Comparison of ENCODE assay signal across 29 mouse cellular contexts in the genomic region with DNA sequence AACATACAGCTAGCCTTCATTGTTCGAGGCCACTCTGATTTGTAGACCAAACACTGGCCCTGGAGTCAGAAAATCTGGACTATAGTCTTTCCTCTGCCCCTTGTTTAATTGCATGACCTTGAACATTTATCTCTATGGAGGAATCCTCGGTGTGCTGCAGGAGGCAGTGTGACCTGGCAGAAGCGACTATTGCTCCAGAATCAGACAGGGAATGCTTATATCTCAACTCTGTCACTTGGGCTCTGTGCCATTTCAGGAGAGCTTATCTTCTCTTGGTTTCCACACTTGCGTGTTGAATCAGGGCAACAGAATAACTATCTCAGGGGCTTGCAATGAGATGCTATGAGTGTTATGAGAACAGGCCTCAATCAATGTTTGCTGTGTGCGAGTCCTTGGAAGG. TPM values are rescaled to one million over a fixed set of nuclear protein-coding genes. Genes with fewer than 3 reads are reported as not detected.
A peak's percentile ranks its signal among the peaks of the same experiment; 100 is the strongest.
DNase-seq lines count a peak whose midpoint lies in the region; ATAC-seq and TF ChIP-seq lines count a peak whose summit lies in the region.
"Had no signal": no experiment of that assay in that cellular context is flagged by ENCODE, and none has a peak within 500 bp of the region (broad histone marks: within the 10 kb centered on the region; RNA-seq: fewer than 3 reads in every experiment).

No protein-coding gene starts in this region.

- peak overlapping the region; percentile 52; the same call in 1 of the 2 replicates for H3K27ac ChIP-seq in heart, embryonic 12.5 days (ENCODE audit: poor library complexity, severe bottlenecking)
- H3K27ac ChIP-seq in heart, adult 2 months, result no peak overlapping the region
- peak overlapping the region; percentile 54 for H3K27ac ChIP-seq in heart, embryonic 15.5 days
- H3K27ac ChIP-seq in heart, embryonic 11.5 days (ENCODE audit: low read depth, low read length), result no peak overlapping the region; the same call in 1 of the 2 replicates
- 0 out of 2 replicates have a peak overlapping the region, but pooled peaks have one; percentile 32 for H3K27ac ChIP-seq in kidney, embryonic 15.5 days
- H3K27ac ChIP-seq: forebrain, embryonic 10.5 days; forebrain, embryonic 13.5 days; hindbrain, embryonic 10.5 days; hindbrain, embryonic 13.5 days; intestine, embryonic 15.5 days had no signal

- no peaks in the 10 kb centered on the region for H3K79me2 ChIP-seq in heart, adult 2 months (replicated peaks; ENCODE audit: control insufficient read depth, insufficient read depth, low read length)

- intact Hi-C loops in heart, adult 2 months (cut with DNase I), result no loop called here

- no peak for TF ChIP-seq CTCF in heart, adult 2 months (IDR thresholded peaks at IDR 0.05)

- peaks cover 18% of the 10 kb centered on the region for H3K4me1 ChIP-seq in heart, embryonic 12.5 days (replicated peaks)
- no peaks in the 10 kb centered on the region for H3K4me1 ChIP-seq in heart, adult 2 months (ENCODE audit: control insufficient read depth, insufficient read depth, low read length)
- peaks cover 1% of the 10 kb centered on the region; the same call in 1 of the 2 replicates for H3K4me1 ChIP-seq in heart, embryonic 15.5 days (replicated peaks)
- no peaks in the 10 kb centered on the region for H3K4me1 ChIP-seq in heart, embryonic 11.5 days (ENCODE audit: control insufficient read depth, insufficient read depth, low read length)
- H3K4me1 ChIP-seq in kidney, embryonic 15.5 days, result 0 out of 2 replicates have a peak, but pooled peaks cover 3% of the 10 kb centered on the region
- H3K4me1 ChIP-seq: forebrain, embryonic 10.5 days; forebrain, embryonic 13.5 days; hindbrain, embryonic 10.5 days; hindbrain, embryonic 13.5 days; intestine, embryonic 15.5 days had no signal

- no peaks in the 10 kb centered on the region for H3K9me3 ChIP-seq in heart, embryonic 12.5 days (replicated peaks)
- no peaks in the 10 kb centered on the region for H3K9me3 ChIP-seq in heart, embryonic 15.5 days (replicated peaks)
- no peaks in the 10 kb centered on the region for H3K9me3 ChIP-seq in heart, embryonic 11.5 days (replicated peaks; ENCODE audit: control insufficient read depth, low read length)
- no peaks in the 10 kb centered on the region for H3K9me3 ChIP-seq in kidney, embryonic 15.5 days (replicated peaks)
- H3K9me3 ChIP-seq: forebrain, embryonic 10.5 days; forebrain, embryonic 13.5 days; G1E; hindbrain, embryonic 10.5 days; hindbrain, embryonic 13.5 days; intestine, embryonic 15.5 days had no signal

- DNase-seq in heart, adult 2 months, result no peak
- DNase-seq in kidney, postnatal 14 days, result no peak
- DNase-seq: adrenal gland, postnatal 10 days; B cell, adult 2 months; cerebellum, adult 18-20 months; cerebellum, adult 9-10 months; cerebellum, postnatal 14 days; gastrocnemius, postnatal 10 days; gastrocnemius, postnatal 36 days; heart, postnatal 14 days; kidney, adult 11 months had no signal

- no peak overlapping the region for H3K9ac ChIP-seq in heart, embryonic 12.5 days
- no peak overlapping the region for H3K9ac ChIP-seq in heart, adult 2 months (ENCODE audit: low read depth, low read length)
- H3K9ac ChIP-seq in heart, embryonic 15.5 days, result no peak overlapping the region
- H3K9ac ChIP-seq in heart, embryonic 11.5 days (ENCODE audit: low read depth, low read length), result no peak overlapping the region
- H3K9ac ChIP-seq in kidney, embryonic 15.5 days, result no peak overlapping the region
- H3K9ac ChIP-seq: forebrain, embryonic 13.5 days; hindbrain, embryonic 13.5 days; intestine, embryonic 15.5 days had no signal

- TF ChIP-seq EP300 in heart, adult 2 months (IDR thresholded peaks at IDR 0.05; ENCODE audit: insufficient read depth, low read depth, low read length), result no peak

- no peaks in the 10 kb centered on the region for H3K27me3 ChIP-seq in heart, embryonic 12.5 days (replicated peaks)
- H3K27me3 ChIP-seq in heart, adult 2 months (ENCODE audit: control insufficient read depth, insufficient read depth, low read length), result no peaks in the 10 kb centered on the region
- no peaks in the 10 kb centered on the region for H3K27me3 ChIP-seq in heart, embryonic 15.5 days
- no peaks in the 10 kb centered on the region for H3K27me3 ChIP-seq in heart, embryonic 11.5 days (ENCODE audit: control insufficient read depth, insufficient read depth, low read length)
- no peaks in the 10 kb centered on the region for H3K27me3 ChIP-seq in kidney, embryonic 15.5 days
- H3K27me3 ChIP-seq: CH12.LX; forebrain, embryonic 13.5 days; hindbrain, embryonic 13.5 days; intestine, embryonic 15.5 days had no signal

- no peak for TF ChIP-seq POLR2A in heart, adult 2 months (IDR thresholded peaks at IDR 0.05; ENCODE audit: insufficient read depth, low read depth, low read length)

- 37% methylated on average over 5 of the region's 5 CpGs for WGBS in heart, embryonic 12.5 days
- WGBS in heart, adult 2 months, result 64% methylated on average over 5 of the region's 5 CpGs
- 38% methylated on average over 5 of the region's 5 CpGs for whole genome bisulfite sequencing in heart, embryonic 15.5 days
- WGBS in heart, embryonic 11.5 days (ENCODE audit: insufficient replicate concordance), result 39% methylated on average over 5 of the region's 5 CpGs
- WGBS in kidney, embryonic 15.5 days, result 77% methylated on average over 5 of the region's 5 CpGs

- no peak for ATAC-seq in heart, embryonic 12.5 days (ENCODE audit: insufficient number of reproducible peaks, low FRiP score)
- ATAC-seq in heart, embryonic 15.5 days (replicated peaks; ENCODE audit: insufficient number of reproducible peaks, insufficient read depth, low FRiP score, low read depth), result no peak
- ATAC-seq in heart, embryonic 11.5 days (replicated peaks; ENCODE audit: insufficient number of reproducible peaks, low FRiP score, low TSS enrichment), result no peak
- ATAC-seq in kidney, embryonic 15.5 days (replicated peaks; ENCODE audit: low FRiP score), result no peak
- ATAC-seq: forebrain, embryonic 13.5 days; forebrain, embryonic 16.5 days; hindbrain, embryonic 16.5 days; intestine, embryonic 15.5 days; Patski had no signal

- H3K4me2 ChIP-seq in heart, embryonic 12.5 days, result no peak overlapping the region
- H3K4me2 ChIP-seq in heart, embryonic 15.5 days, result no peak overlapping the region
- no peak overlapping the region for H3K4me2 ChIP-seq in heart, embryonic 11.5 days
- H3K4me2 ChIP-seq in kidney, embryonic 15.5 days, result no peak overlapping the region
- H3K4me2 ChIP-seq: forebrain, embryonic 13.5 days; hindbrain, embryonic 13.5 days; intestine, embryonic 15.5 days had no signal

- no peaks in the 10 kb centered on the region for H3K36me3 ChIP-seq in heart, embryonic 12.5 days
- no peaks in the 10 kb centered on the region for H3K36me3 ChIP-seq in heart, adult 2 months (ENCODE audit: control insufficient read depth, insufficient read depth, low read length)
- no peaks in the 10 kb centered on the region for H3K36me3 ChIP-seq in heart, embryonic 15.5 days
- H3K36me3 ChIP-seq in heart, embryonic 11.5 days (ENCODE audit: control insufficient read depth, insufficient read depth, low read length), result no peaks in the 10 kb centered on the region
- H3K36me3 ChIP-seq in kidney, embryonic 15.5 days, result no peaks in the 10 kb centered on the region
- H3K36me3 ChIP-seq: forebrain, embryonic 10.5 days; G1E; hindbrain, embryonic 10.5 days; hindbrain, embryonic 13.5 days; intestine, embryonic 15.5 days had no signal

- H3K4me3 ChIP-seq in heart, embryonic 12.5 days, result no peak overlapping the region
- no peak overlapping the region for H3K4me3 ChIP-seq in heart, adult 2 months
- H3K4me3 ChIP-seq in heart, embryonic 15.5 days, result no peak overlapping the region
- no peak overlapping the region for H3K4me3 ChIP-seq in heart, embryonic 11.5 days (ENCODE audit: low read depth, low read length)
- H3K4me3 ChIP-seq in kidney, embryonic 15.5 days (replicated peaks), result no peak overlapping the region
- H3K4me3 ChIP-seq: forebrain, embryonic 10.5 days; forebrain, embryonic 13.5 days; hindbrain, embryonic 10.5 days; hindbrain, embryonic 13.5 days; intestine, embryonic 15.5 days had no signal

RNA-seq across cellular contexts. Expression of gene Plac1, which starts 38.3 kb away (rescaled TPM):
- polyA plus RNA-seq in heart, embryonic 12.5 days (2016; fragmentation: Nextera tagmentation; extraction: Ambion mirVana), result 11.7 and 12.1 TPM in 2 replicates
- total RNA-seq in heart, adult 2 months (2021), result not detected
- polyA plus RNA-seq in heart, adult 2 months (2012; rRNA removed), result 0.38 TPM in 1 of 2 replicates, not detected in the other
- 5.8 TPM in 2 replicates for polyA plus RNA-seq in heart, embryonic 15.5 days (2015; fragmentation: Nextera tagmentation; extraction: Ambion mirVana)
- polyA plus RNA-seq in heart, embryonic 11.5 days (2014; fragmentation: Nextera tagmentation; extraction: Ambion mirVana), result 11.4 and 14.9 TPM in 2 replicates
- 5.6 and 6.0 TPM in 2 replicates for polyA plus RNA-seq in kidney, embryonic 15.5 days (2015; fragmentation: Nextera tagmentation; extraction: Ambion mirVana)
- total RNA-seq: adrenal gland, adult 18-20 months; adrenal gland, postnatal 10 days; adrenal gland, postnatal 36 days; CH12.LX; G1E; gastrocnemius, adult 18-20 months; gastrocnemius, postnatal 36 days; granulocyte monocyte progenitor cell, adult 5-6 weeks; heart, postnatal 14 days had no signal
- polyA plus RNA-seq: forebrain, embryonic 16.5 days; G1E; hindbrain, embryonic 16.5 days had no signal

Comparison
In these comparisons a context has a peak if more than half of its experiments do, and no peak if none do; other contexts are left out.
1. H3K27ac ChIP-seq: peak in heart, embryonic 12.5 days (single experiment), heart, embryonic 15.5 days (single experiment) and kidney, embryonic 15.5 days (single experiment); none in heart, adult 2 months (single experiment) and heart, embryonic 11.5 days (single experiment).